9 mouse cellular contexts compared by ENCODE assay signal in the genomic region with DNA sequence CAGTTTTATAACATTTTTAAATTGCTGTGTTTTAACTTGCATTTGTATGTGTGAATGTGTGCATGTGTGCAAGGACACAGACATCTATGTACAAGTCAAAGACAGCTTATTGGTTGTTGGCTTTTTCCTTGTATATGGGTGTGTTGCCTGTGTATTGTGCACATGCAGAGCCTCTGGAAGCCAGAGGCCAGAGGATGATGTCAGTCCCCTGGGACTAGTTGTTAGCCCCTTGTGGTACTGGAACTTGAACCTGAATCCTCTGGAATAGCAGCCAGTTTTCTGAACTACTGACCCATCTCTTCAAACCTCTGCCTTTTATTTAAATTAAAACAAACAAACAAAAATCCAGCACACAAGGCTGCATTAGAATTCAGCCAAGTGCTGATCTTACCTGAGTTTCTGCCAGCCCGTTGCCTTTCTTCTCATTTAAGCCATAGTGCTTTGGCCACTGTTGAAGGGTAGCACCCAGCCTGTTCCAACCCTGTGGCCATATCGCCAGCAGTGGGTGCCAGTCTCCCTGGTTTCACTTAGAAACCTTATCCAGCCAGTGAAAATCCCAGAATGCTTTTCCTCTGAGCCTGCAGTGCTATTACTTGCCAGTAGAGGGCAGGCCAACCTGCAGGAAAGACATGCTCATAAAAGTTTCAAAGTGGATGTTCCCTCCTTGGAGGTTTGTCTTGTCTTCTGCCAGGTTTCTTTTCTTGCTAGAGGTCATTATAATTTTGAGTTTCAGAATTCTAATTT. TPM values are rescaled to one million over a fixed set of nuclear protein-coding genes. Genes with fewer than 3 reads are reported as not detected.
DNase-seq lines count a peak whose midpoint lies in the region; ATAC-seq and TF ChIP-seq lines count a peak whose summit lies in the region.
"Had no signal": no experiment of that assay in that cellular context is flagged by ENCODE, and none has a peak within 500 bp of the region (broad histone marks: within the 10 kb centered on the region; RNA-seq: fewer than 3 reads in every experiment).

No protein-coding gene starts in this region.

- H3K9me3 ChIP-seq in CH12.LX (replicated peaks; ENCODE audit: low read length), result no peaks in the 10 kb centered on the region
- no peaks in the 10 kb centered on the region for H3K9me3 ChIP-seq in heart, embryonic 12.5 days (replicated peaks)
- no peaks in the 10 kb centered on the region for H3K9me3 ChIP-seq in liver, embryonic 16.5 days (replicated peaks; ENCODE audit: control insufficient read depth, low read length)

- WGBS in heart, embryonic 12.5 days, result 23% methylated on average over 2 of the region's 2 CpGs
- WGBS in liver, embryonic 16.5 days (ENCODE audit: insufficient replicate concordance), result 31% methylated on average over 2 of the region's 2 CpGs

- peak; percentile 89 for ATAC-seq in erythroid progenitor cell, adult 5-6 weeks (replicated peaks; ENCODE audit: low FRiP score, poor library complexity, severe bottlenecking)
- ATAC-seq in heart, embryonic 12.5 days (ENCODE audit: insufficient number of reproducible peaks, low FRiP score), result 0 out of 2 replicates have a peak, but pooled peaks have one; percentile 45
- ATAC-seq in liver, embryonic 16.5 days (ENCODE audit: low read depth), result peak; percentile 51; the same call in 1 of the 2 replicates

- dilution Hi-C loops in CH12.LX (cut with MboI; ENCODE audit: extremely low pct_ligation_motif_present, extremely low pct_unique_long_range_greater_than_20kb, low sequenced_read_pairs), result no loop called here

- TF ChIP-seq POLR2A in CH12.LX (IDR thresholded peaks at IDR 0.05; ENCODE audit: low read depth, low read length), result no peak
- TF ChIP-seq POLR2A in bone marrow macrophage, adult 2 months (IDR thresholded peaks at IDR 0.05; ENCODE audit: borderline replicate concordance, low read depth, low read length), result no peak

- H3K36me3 ChIP-seq in CH12.LX (replicated peaks in 1 of 2; ENCODE audit: control insufficient read depth in 1 of 2, insufficient read depth in 1 of 2, low read length in 1 of 2), result peaks cover 50 to 88% of the 10 kb centered on the region in 2 experiments
- peaks cover 74% of the 10 kb centered on the region for H3K36me3 ChIP-seq in heart, embryonic 12.5 days
- peaks cover 24% of the 10 kb centered on the region for H3K36me3 ChIP-seq in liver, embryonic 16.5 days (ENCODE audit: control insufficient read depth, insufficient read depth)

- no peak for TF ChIP-seq EP300 in CH12.LX (IDR thresholded peaks at IDR 0.05; ENCODE audit: low read length)

- H3K4me1 ChIP-seq in CH12.LX (ENCODE audit: control insufficient read depth in 1 of 2, insufficient read depth in 2 of 2), result no peaks in the 10 kb centered on the region
- no peaks in the 10 kb centered on the region for H3K4me1 ChIP-seq in bone marrow macrophage, adult 2 months (ENCODE audit: control insufficient read depth, insufficient read depth, low read length)
- H3K4me1 ChIP-seq in heart, embryonic 12.5 days (replicated peaks), result no peaks in the 10 kb centered on the region
- peaks cover 2% of the 10 kb centered on the region; the same call in 1 of the 2 replicates for H3K4me1 ChIP-seq in liver, embryonic 16.5 days (ENCODE audit: control insufficient read depth, low read depth, low read length)

- H3K79me2 ChIP-seq in CH12.LX (replicated peaks; ENCODE audit: control insufficient read depth, extremely low read depth, insufficient read depth, poor library complexity, severe bottlenecking), result no peaks in the 10 kb centered on the region

- no peaks in the 10 kb centered on the region for H3K27me3 ChIP-seq in CH12.LX (replicated peaks)
- H3K27me3 ChIP-seq in heart, embryonic 12.5 days (replicated peaks), result no peaks in the 10 kb centered on the region
- H3K27me3 ChIP-seq in liver, embryonic 16.5 days (ENCODE audit: control insufficient read depth, insufficient read depth, low read depth, low read length), result no peaks in the 10 kb centered on the region

- peak; percentile 95 for TF ChIP-seq RAD21 in CH12.LX (IDR thresholded peaks at IDR 0.05; ENCODE audit: low read depth, low read length)

- DNase-seq in CH12.LX (ENCODE audit: extremely low read depth), result peak; percentile 81
- peak; percentile 86 to 90 for DNase-seq in kidney, postnatal 36 days
- DNase-seq in ovary, adult 18-20 months (ENCODE audit: low spot score), result peak; percentile 77
- peak; percentile 19 to 66 for DNase-seq in thymus, adult 18-20 months

- no peak overlapping the region for H3K27ac ChIP-seq in CH12.LX (ENCODE audit: insufficient read depth, low read depth)
- H3K27ac ChIP-seq in bone marrow macrophage, adult 2 months (ENCODE audit: insufficient read depth, low read depth, low read length), result no peak overlapping the region
- H3K27ac ChIP-seq in heart, embryonic 12.5 days (ENCODE audit: poor library complexity, severe bottlenecking), result no peak overlapping the region
- no peak overlapping the region for H3K27ac ChIP-seq in liver, embryonic 16.5 days (ENCODE audit: low read length)

- H3K4me3 ChIP-seq in CH12.LX (replicated peaks in 1 of 3; ENCODE audit: low read depth in 2 of 3, low read length in 2 of 3, poor library complexity in 1 of 3), result no peak overlapping the region
- H3K4me3 ChIP-seq in bone marrow macrophage, adult 2 months (ENCODE audit: insufficient read depth, low read length), result no peak overlapping the region
- no peak overlapping the region for H3K4me3 ChIP-seq in heart, embryonic 12.5 days
- no peak overlapping the region for H3K4me3 ChIP-seq in liver, embryonic 16.5 days (ENCODE audit: low read depth, low read length)

- in situ Hi-C loops in CH12.LX (cut with MboI; ENCODE audit: low pct_ligation_motif_present, low pct_unique_long_range_greater_than_20kb, low sequenced_read_pairs), result no loop called here

- peak; percentile 93 to 98 for TF ChIP-seq CTCF in CH12.LX (conservative IDR thresholded peaks at IDR 0.05 in 1 of 2, IDR thresholded peaks at IDR 0.05 in 1 of 2; ENCODE audit: low read depth in 2 of 2, low read length in 2 of 2)
- TF ChIP-seq CTCF in bone marrow macrophage, adult 2 months (IDR thresholded peaks at IDR 0.05; ENCODE audit: low read depth, low read length), result peak; percentile 41

- H3K4me2 ChIP-seq in CH12.LX (ENCODE audit: insufficient read depth, low read depth, poor library complexity, severe bottlenecking), result no peak overlapping the region
- H3K4me2 ChIP-seq in heart, embryonic 12.5 days, result no peak overlapping the region
- no peak overlapping the region for H3K4me2 ChIP-seq in liver, embryonic 16.5 days (ENCODE audit: low read depth, low read length)

- no peak overlapping the region for H3K9ac ChIP-seq in CH12.LX (ENCODE audit: insufficient read depth, low read depth)
- no peak overlapping the region for H3K9ac ChIP-seq in heart, embryonic 12.5 days
- no peak overlapping the region for H3K9ac ChIP-seq in liver, embryonic 16.5 days (ENCODE audit: low read depth, low read length)

TF ChIP-seq in CH12.LX, 34 proteins besides CTCF, POLR2A, EP300 and RAD21 (continues in another document):
- TF ChIP-seq ZMIZ1 (IDR thresholded peaks at IDR 0.05; ENCODE audit: low read depth, low read length), result no peak
- TF ChIP-seq NELFE (IDR thresholded peaks at IDR 0.05; ENCODE audit: low read depth, low read length), result peak; percentile 58; the same call in 1 of the 2 replicates
- no peak for TF ChIP-seq ZKSCAN1 (IDR thresholded peaks at IDR 0.05; ENCODE audit: borderline replicate concordance, low read depth, low read length)
- TF ChIP-seq E2F4 (IDR thresholded peaks at IDR 0.05; ENCODE audit: insufficient replicate concordance, low read depth, low read length), result no peak

RNA-seq across cellular contexts. Expression of gene Lias, which starts 10.1 kb away (rescaled TPM):
- total RNA-seq in CH12.LX (2012; rRNA removed) (34.6 and 38.9 TPM in 2 replicates), CH12.LX (2014; rRNA removed) (57.7 and 66.4 TPM in 2 replicates)
- polyA plus RNA-seq in CH12.LX (2012; ENCODE audit: insufficient read length, low read depth), result 52.6 and 54.6 TPM in 2 replicates
- 23.2 and 25.1 TPM in 2 replicates for polyA plus RNA-seq in bone marrow macrophage, adult 2 months (2012; ENCODE audit: insufficient read depth, insufficient read length, missing spikeins)
- 30.6 and 33.1 TPM in 2 replicates for total RNA-seq in erythroid progenitor cell, adult 5-6 weeks (2015; ENCODE audit: low replicate concordance)
- total RNA-seq in erythroid progenitor cell, adult 5-6 weeks (2017; ENCODE audit: low replicate concordance), result 37.1 and 54.7 TPM in 2 replicates
- 54.0 and 55.6 TPM in 2 replicates for polyA plus RNA-seq in heart, embryonic 12.5 days (2016; fragmentation: Nextera tagmentation; extraction: Ambion mirVana)
- polyA plus RNA-seq in liver, embryonic 16.5 days (2015; fragmentation: Nextera tagmentation; extraction: Ambion mirVana), result 28.2 and 35.1 TPM in 2 replicates

RNA-seq across cellular contexts. Expression of gene Rpl9, which starts 10.2 kb away (rescaled TPM):
- 2,286 and 2,418 TPM in 2 replicates for total RNA-seq in CH12.LX (2012; rRNA removed)
- total RNA-seq in CH12.LX (2014; rRNA removed), result 3,292 and 3,671 TPM in 2 replicates
- polyA plus RNA-seq in CH12.LX (2012; ENCODE audit: insufficient read length, low read depth), result 1,001 and 1,107 TPM in 2 replicates
- 591 and 651 TPM in 2 replicates for polyA plus RNA-seq in bone marrow macrophage, adult 2 months (2012; ENCODE audit: insufficient read depth, insufficient read length, missing spikeins)
- 812 and 916 TPM in 2 replicates for total RNA-seq in erythroid progenitor cell, adult 5-6 weeks (2015; ENCODE audit: low replicate concordance)
- total RNA-seq in erythroid progenitor cell, adult 5-6 weeks (2017; ENCODE audit: low replicate concordance), result 392 and 459 TPM in 2 replicates
- polyA plus RNA-seq in heart, embryonic 12.5 days (2016; fragmentation: Nextera tagmentation; extraction: Ambion mirVana), result 599 and 612 TPM in 2 replicates
- 482 and 527 TPM in 2 replicates for polyA plus RNA-seq in liver, embryonic 16.5 days (2015; fragmentation: Nextera tagmentation; extraction: Ambion mirVana)

RNA-seq across cellular contexts. Expression of gene Ugdh, which starts 34.3 kb away (rescaled TPM):
- total RNA-seq in CH12.LX (2012; rRNA removed), result 8.9 and 9.8 TPM in 2 replicates
- total RNA-seq in CH12.LX (2014; rRNA removed), result 40.3 and 45.7 TPM in 2 replicates
- polyA plus RNA-seq in CH12.LX (2012; ENCODE audit: insufficient read length, low read depth), result 37.7 and 38.0 TPM in 2 replicates
- 42.8 and 52.7 TPM in 2 replicates for polyA plus RNA-seq in bone marrow macrophage, adult 2 months (2012; ENCODE audit: insufficient read depth, insufficient read length, missing spikeins)
- total RNA-seq in erythroid progenitor cell, adult 5-6 weeks (2015; ENCODE audit: low replicate concordance), result 11.9 and 18.0 TPM in 2 replicates
- 4.0 and 17.6 TPM in 2 replicates for total RNA-seq in erythroid progenitor cell, adult 5-6 weeks (2017; ENCODE audit: low replicate concordance)
- polyA plus RNA-seq in heart, embryonic 12.5 days (2016; fragmentation: Nextera tagmentation; extraction: Ambion mirVana), result 93.5 and 94.4 TPM in 2 replicates
- 26.8 and 31.8 TPM in 2 replicates for polyA plus RNA-seq in liver, embryonic 16.5 days (2015; fragmentation: Nextera tagmentation; extraction: Ambion mirVana)

RNA-seq across cellular contexts. Expression of gene Klb, which starts 53.3 kb away (rescaled TPM):
- total RNA-seq in CH12.LX (2012; rRNA removed) (not detected in 2 replicates), CH12.LX (2014; rRNA removed) (not detected in 2 replicates)
- not detected in 2 replicates for polyA plus RNA-seq in CH12.LX (2012; ENCODE audit: insufficient read length, low read depth)
- polyA plus RNA-seq in bone marrow macrophage, adult 2 months (2012; ENCODE audit: insufficient read depth, insufficient read length, missing spikeins), result not detected in 2 replicates
- total RNA-seq in erythroid progenitor cell, adult 5-6 weeks (2015; ENCODE audit: low replicate concordance), result not detected in 2 replicates
- not detected in 2 replicates for total RNA-seq in erythroid progenitor cell, adult 5-6 weeks (2017; ENCODE audit: low replicate concordance)
- 0.15 TPM in 1 of 2 replicates, not detected in the other for polyA plus RNA-seq in heart, embryonic 12.5 days (2016; fragmentation: Nextera tagmentation; extraction: Ambion mirVana)
- polyA plus RNA-seq in liver, embryonic 16.5 days (2015; fragmentation: Nextera tagmentation; extraction: Ambion mirVana), result 14.1 and 14.4 TPM in 2 replicates
- polyA plus RNA-seq: heart, embryonic 14.5 days had no signal
